Mouse (Mus musculus) liver, postnatal 0 days (tissue): ENCODE measurements around the gene Scg3.

ENCODE experiments used
- CTCF ChIP-seq: sonication (generic); IDR thresholded peaks from 2 replicates; pipeline ENCODE4 v1.5.1; 2016; ENCODE audit warnings: antibody characterized with exemption, low read depth
- EP300 ChIP-seq: IDR thresholded peaks from 2 replicates; pipeline ENCODE4 v1.6.1; 2016; ENCODE audit warnings: antibody characterized with exemption, low read depth, mild to moderate bottlenecking

- TF ChIP-seq CTCF (no peak), EP300 (no peak)
Observed at GRCm38 (mm10) chr9:75609505-75609904, 74.4 kb downstream of the Scg3 start.
